ENCODE assay signal across 21 mouse cellular contexts in genomic region chr15:28864101-28864500, GRCm38 (mm10).
DNase-seq lines count a peak whose midpoint lies in the region; ATAC-seq lines count a peak whose summit lies in the region.
"Had no signal": no experiment of that assay in that cellular context is flagged by ENCODE, and none has a peak within 500 bp of the region (broad histone marks: within the 10 kb centered on the region; RNA-seq: fewer than 3 reads in every experiment).

No protein-coding gene starts in this region.

- DNase-seq in forebrain, embryonic 14.5 days (ENCODE audit: low spot score), result peak; percentile 5
- DNase-seq in forebrain, embryonic 10.5 days (ENCODE audit: extremely low spot score, low spot score), result no peak
- DNase-seq in midbrain, embryonic 11.5 days (ENCODE audit: low spot score, missing footprints), result no peak
- DNase-seq in midbrain, embryonic 10.5 days (ENCODE audit: low spot score), result no peak
- no peak for DNase-seq in layer of hippocampus, postnatal 25 days (ENCODE audit: extremely low spot score in 1 of 2, low spot score in 1 of 2)
- no peak for DNase-seq in heart, embryonic 10.5 days (ENCODE audit: low spot score)
- DNase-seq: adrenal gland, postnatal 10 days; B cell, adult 2 months; cerebellum, adult 2 months; cerebellum, postnatal 10 days; embryo, embryonic 11 days; gastrocnemius, postnatal 10 days; heart, adult 18-20 months had no signal

- no peak overlapping the region for H3K4me3 ChIP-seq in forebrain, embryonic 14.5 days (ENCODE audit: low read depth, low read length)
- H3K4me3 ChIP-seq in forebrain, embryonic 10.5 days, result no peak overlapping the region
- no peak overlapping the region for H3K4me3 ChIP-seq in midbrain, embryonic 11.5 days (ENCODE audit: low read depth, low read length)
- H3K4me3 ChIP-seq in midbrain, embryonic 10.5 days, result no peak overlapping the region
- no peak overlapping the region for H3K4me3 ChIP-seq in midbrain, embryonic 15.5 days
- no peak overlapping the region for H3K4me3 ChIP-seq in heart, embryonic 10.5 days
- H3K4me3 ChIP-seq: embryonic facial prominence, embryonic 15.5 days; erythroblast, embryonic 14.5 days; heart, embryonic 12.5 days; hindbrain, embryonic 10.5 days had no signal

- no peaks in the 10 kb centered on the region for H3K36me3 ChIP-seq in forebrain, embryonic 14.5 days (ENCODE audit: control insufficient read depth, insufficient read depth, low read length)
- H3K36me3 ChIP-seq in forebrain, embryonic 10.5 days (replicated peaks), result no peaks in the 10 kb centered on the region
- H3K36me3 ChIP-seq in midbrain, embryonic 11.5 days (ENCODE audit: control insufficient read depth, insufficient read depth, low read length), result no peaks in the 10 kb centered on the region
- H3K36me3 ChIP-seq in midbrain, embryonic 10.5 days, result no peaks in the 10 kb centered on the region
- no peaks in the 10 kb centered on the region for H3K36me3 ChIP-seq in midbrain, embryonic 15.5 days (replicated peaks)
- H3K36me3 ChIP-seq in heart, embryonic 10.5 days, result no peaks in the 10 kb centered on the region
- H3K36me3 ChIP-seq: embryonic facial prominence, embryonic 15.5 days; G1E; heart, embryonic 12.5 days; hindbrain, embryonic 10.5 days had no signal

- H3K9me3 ChIP-seq in forebrain, embryonic 14.5 days (replicated peaks; ENCODE audit: control insufficient read depth, low read length), result no peaks in the 10 kb centered on the region
- H3K9me3 ChIP-seq in forebrain, embryonic 10.5 days, result no peaks in the 10 kb centered on the region
- H3K9me3 ChIP-seq in midbrain, embryonic 11.5 days (ENCODE audit: control insufficient read depth, low read length), result no peaks in the 10 kb centered on the region
- no peaks in the 10 kb centered on the region for H3K9me3 ChIP-seq in midbrain, embryonic 10.5 days (replicated peaks)
- H3K9me3 ChIP-seq in midbrain, embryonic 15.5 days, result no peaks in the 10 kb centered on the region
- no peaks in the 10 kb centered on the region for H3K9me3 ChIP-seq in heart, embryonic 10.5 days
- H3K9me3 ChIP-seq: embryonic facial prominence, embryonic 15.5 days; G1E; heart, embryonic 12.5 days; hindbrain, embryonic 10.5 days had no signal

- H3K27ac ChIP-seq in forebrain, embryonic 14.5 days (ENCODE audit: low read depth, low read length), result no peak overlapping the region
- no peak overlapping the region for H3K27ac ChIP-seq in forebrain, embryonic 10.5 days
- H3K27ac ChIP-seq in midbrain, embryonic 11.5 days (ENCODE audit: low read depth, low read length), result no peak overlapping the region
- H3K27ac ChIP-seq in midbrain, embryonic 10.5 days (replicated peaks), result no peak overlapping the region
- H3K27ac ChIP-seq in midbrain, embryonic 15.5 days, result no peak overlapping the region
- H3K27ac ChIP-seq in heart, embryonic 10.5 days, result no peak overlapping the region
- H3K27ac ChIP-seq: embryonic facial prominence, embryonic 15.5 days; hindbrain, embryonic 10.5 days had no signal

- no peaks in the 10 kb centered on the region for H3K27me3 ChIP-seq in forebrain, embryonic 14.5 days (replicated peaks; ENCODE audit: control insufficient read depth, insufficient read depth, low read length)
- H3K27me3 ChIP-seq in forebrain, embryonic 10.5 days (ENCODE audit: poor library complexity, severe bottlenecking), result no peaks in the 10 kb centered on the region
- H3K27me3 ChIP-seq in midbrain, embryonic 11.5 days (ENCODE audit: control insufficient read depth, insufficient read depth, low read length), result no peaks in the 10 kb centered on the region
- no peaks in the 10 kb centered on the region for H3K27me3 ChIP-seq in midbrain, embryonic 10.5 days (ENCODE audit: low read depth, poor library complexity, severe bottlenecking)
- H3K27me3 ChIP-seq in midbrain, embryonic 15.5 days (replicated peaks), result no peaks in the 10 kb centered on the region
- H3K27me3 ChIP-seq in heart, embryonic 10.5 days (ENCODE audit: insufficient read depth, poor library complexity, severe bottlenecking), result no peaks in the 10 kb centered on the region
- H3K27me3 ChIP-seq: embryonic facial prominence, embryonic 15.5 days; heart, embryonic 12.5 days had no signal

- H3K9ac ChIP-seq in forebrain, embryonic 14.5 days (ENCODE audit: low read length), result no peak overlapping the region
- no peak overlapping the region for H3K9ac ChIP-seq in midbrain, embryonic 11.5 days (ENCODE audit: low read length)
- H3K9ac ChIP-seq in midbrain, embryonic 15.5 days, result no peak overlapping the region
- H3K9ac ChIP-seq: embryonic facial prominence, embryonic 15.5 days; heart, embryonic 12.5 days had no signal

- H3K4me1 ChIP-seq in forebrain, embryonic 14.5 days (ENCODE audit: control insufficient read depth, insufficient read depth, low read length), result no peaks in the 10 kb centered on the region
- no peaks in the 10 kb centered on the region for H3K4me1 ChIP-seq in forebrain, embryonic 10.5 days
- H3K4me1 ChIP-seq in midbrain, embryonic 11.5 days (ENCODE audit: control insufficient read depth, insufficient read depth, low read length), result no peaks in the 10 kb centered on the region
- H3K4me1 ChIP-seq in midbrain, embryonic 10.5 days, result no peaks in the 10 kb centered on the region
- H3K4me1 ChIP-seq in midbrain, embryonic 15.5 days, result no peaks in the 10 kb centered on the region; the same call in 1 of the 2 replicates
- H3K4me1 ChIP-seq in heart, embryonic 10.5 days, result no peaks in the 10 kb centered on the region
- H3K4me1 ChIP-seq: embryonic facial prominence, embryonic 15.5 days; heart, embryonic 12.5 days; hindbrain, embryonic 10.5 days had no signal

- no peak for ATAC-seq in forebrain, embryonic 14.5 days
- peak; percentile 48 for ATAC-seq in midbrain, embryonic 11.5 days (ENCODE audit: low FRiP score)
- peak; percentile 63; the same call in 1 of the 2 replicates for ATAC-seq in midbrain, embryonic 15.5 days (replicated peaks)
- ATAC-seq: CD4-positive, CD25-positive, alpha-beta regulatory T cell, adult 4 months; forebrain, embryonic 16.5 days had no signal

- H3K4me2 ChIP-seq in forebrain, embryonic 14.5 days (ENCODE audit: low read length), result no peak overlapping the region
- no peak overlapping the region for H3K4me2 ChIP-seq in midbrain, embryonic 11.5 days
- H3K4me2 ChIP-seq in midbrain, embryonic 15.5 days, result no peak overlapping the region
- H3K4me2 ChIP-seq: embryonic facial prominence, embryonic 15.5 days; heart, embryonic 12.5 days had no signal

- 14% methylated on average over 1 of the region's 1 CpGs for WGBS in forebrain, embryonic 14.5 days
- 62% methylated on average over 1 of the region's 1 CpGs for WGBS in forebrain, embryonic 10.5 days
- 56% methylated on average over 1 of the region's 1 CpGs for WGBS in midbrain, embryonic 11.5 days
- 74% methylated on average over 1 of the region's 1 CpGs for WGBS in midbrain, embryonic 10.5 days
- 29% methylated on average over 1 of the region's 1 CpGs for WGBS in midbrain, embryonic 15.5 days
- 79% methylated on average over 1 of the region's 1 CpGs for WGBS in heart, embryonic 10.5 days
